Mouse (Mus musculus) liver, embryonic 14.5 days (tissue): ENCODE measurements around the gene Itpkb.

Experiments used
- CTCF ChIP-seq: IDR thresholded peaks from 2 replicates; pipeline ENCODE4 v1.5.1; 2016; ENCODE audit warnings: antibody characterized with exemption, low read depth, control low read depth
- EP300 ChIP-seq: IDR thresholded peaks from 2 replicates; pipeline ENCODE4 v1.6.1; 2016; ENCODE audit warnings: antibody characterized with exemption, low read depth

DNA sequence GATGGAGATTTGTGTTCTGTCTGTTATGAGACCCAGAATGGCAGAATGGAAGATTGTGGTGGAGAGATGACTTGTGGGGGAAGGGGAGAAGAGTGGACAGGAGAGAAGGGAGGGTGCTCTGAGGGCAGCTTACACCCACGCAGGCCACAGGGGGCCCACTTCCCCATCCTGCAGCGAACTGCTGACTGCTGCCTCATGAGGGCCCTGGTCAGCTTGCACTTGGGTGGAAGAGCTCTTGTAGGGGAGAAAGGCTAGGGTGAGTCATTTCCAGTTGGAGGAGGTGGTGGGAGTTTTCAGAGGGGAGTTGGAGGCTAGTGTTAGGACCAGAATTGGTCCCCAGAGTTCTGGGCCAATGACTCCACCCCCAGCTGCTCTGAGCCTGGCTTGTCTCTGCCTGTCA is 86.8 kb downstream of the Itpkb start:
- TF ChIP-seq CTCF (peak; percentile 22; the same call in 1 of the 2 replicates), EP300 (no peak)
